Mouse (Mus musculus) frontal cortex, adult 2 months (tissue): ENCODE measurements around the gene Tacr2. TPM values are rescaled to one million over a fixed set of nuclear protein-coding genes. Genes with fewer than 3 reads are reported as not detected.

Experiments
- DNase-seq, 2 experiments: peaks; one replicate each; pipeline ENCODE4 v3.0.0; 2022; ENCODE audit warnings: low spot score in 1 of 2; ENCODE audit errors: extremely low spot score in 1 of 2
- polyA plus RNA-seq: library from polyadenylated mRNA; depleted of rRNA; stranded (reverse); fragments of >200 nt; gene quantifications from 2 replicates; pipeline ENCODE4 v1.2.3, GENCODE M21; 2012

Gene Tacr2
- polyA plus RNA-seq, 1 experiment = 0.18 TPM

DNA sequence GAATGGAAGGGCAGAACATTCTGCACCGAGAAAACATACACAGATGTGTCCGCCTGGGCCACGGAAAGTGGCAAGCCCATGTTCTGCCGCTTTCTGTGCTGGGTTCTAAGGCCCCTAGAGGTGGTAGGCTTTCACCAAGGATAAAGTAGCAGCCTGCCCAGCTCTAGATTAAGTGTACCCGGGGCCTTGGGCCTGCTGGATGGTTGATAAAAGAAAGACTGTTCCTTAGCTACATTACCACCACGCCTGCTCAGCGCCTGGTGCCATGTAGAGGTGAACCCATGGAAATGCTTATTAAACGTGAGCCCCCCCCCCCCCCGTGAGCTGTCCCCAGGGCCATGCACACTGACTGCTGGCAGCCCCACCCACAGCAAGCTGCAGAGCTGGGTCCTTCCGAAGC, 15.0 kb upstream of the Tacr2 start:
- DNase-seq = no peak

DNA sequence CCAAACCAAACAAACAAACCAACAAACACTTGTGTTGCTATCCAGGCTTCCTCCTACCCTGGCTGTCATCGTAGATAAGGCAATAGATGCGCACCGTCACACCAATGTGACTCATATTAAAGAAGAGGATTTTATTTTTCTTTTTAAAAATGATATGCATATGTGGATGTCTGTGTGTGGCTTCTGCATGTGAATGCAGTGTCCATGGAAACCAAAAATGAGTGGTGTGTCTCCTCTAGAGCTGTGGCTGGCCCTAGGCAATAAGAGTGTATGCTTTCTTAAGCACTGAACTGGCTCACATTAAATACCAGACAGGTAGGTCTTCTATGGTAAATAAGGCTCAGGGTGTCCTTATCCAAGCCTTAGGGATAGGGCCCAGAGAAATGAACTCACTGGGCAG, 13.6 kb upstream of the Tacr2 start:
- no peak for DNase-seq

DNA sequence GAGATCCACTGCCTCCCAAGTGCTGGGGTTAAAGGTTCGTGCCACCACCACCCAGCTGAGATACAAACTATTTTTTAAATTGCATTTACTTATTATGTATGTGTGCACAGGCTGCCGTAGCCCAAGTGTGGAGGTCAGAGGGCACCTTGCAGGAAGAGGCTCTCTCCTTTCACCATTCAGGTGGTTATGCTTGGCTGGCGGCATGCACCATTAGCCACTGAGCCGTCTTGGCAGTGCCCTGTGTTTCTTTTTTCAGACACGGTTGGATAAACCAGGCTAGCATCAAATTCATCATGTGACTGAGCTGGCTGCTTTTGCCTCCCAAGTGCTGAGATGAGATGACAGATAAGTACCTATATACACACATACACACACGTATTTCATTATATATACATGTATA, 13.0 kb upstream of the Tacr2 start:
- no peak for DNase-seq

GRCm38 (mm10) chr10:62242358-62242757, 9.9 kb upstream of the Tacr2 start:
- no peak for DNase-seq

DNA sequence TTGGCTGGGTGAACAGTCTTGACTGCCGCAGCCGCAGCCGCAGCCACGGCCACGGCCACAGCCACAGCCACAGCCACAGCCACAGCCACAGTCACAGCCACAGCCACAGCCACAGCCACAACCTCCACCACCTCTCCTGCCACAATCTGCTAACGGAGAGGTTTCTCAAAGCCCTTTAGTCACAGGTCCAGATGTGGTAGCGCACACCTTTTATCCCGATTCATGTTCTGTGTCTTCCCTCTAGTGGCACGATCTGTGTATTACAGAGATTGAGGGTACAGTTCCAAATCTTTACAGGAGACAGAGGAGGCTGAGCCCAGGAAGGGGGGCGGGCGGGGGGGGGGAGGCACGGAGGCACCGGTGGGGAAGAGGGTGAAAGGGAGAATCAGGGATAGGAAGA, 9.3 kb upstream of the Tacr2 start:
- DNase-seq = peak; percentile 33 to 83

- DNase-seq = no peak
Measured at GRCm38 (mm10) chr10:62244067-62244466, 8.2 kb upstream of the Tacr2 start.

- no peak for DNase-seq
Measured at GRCm38 (mm10) chr10:62247156-62247555, 5.1 kb upstream of the Tacr2 start.

DNA sequence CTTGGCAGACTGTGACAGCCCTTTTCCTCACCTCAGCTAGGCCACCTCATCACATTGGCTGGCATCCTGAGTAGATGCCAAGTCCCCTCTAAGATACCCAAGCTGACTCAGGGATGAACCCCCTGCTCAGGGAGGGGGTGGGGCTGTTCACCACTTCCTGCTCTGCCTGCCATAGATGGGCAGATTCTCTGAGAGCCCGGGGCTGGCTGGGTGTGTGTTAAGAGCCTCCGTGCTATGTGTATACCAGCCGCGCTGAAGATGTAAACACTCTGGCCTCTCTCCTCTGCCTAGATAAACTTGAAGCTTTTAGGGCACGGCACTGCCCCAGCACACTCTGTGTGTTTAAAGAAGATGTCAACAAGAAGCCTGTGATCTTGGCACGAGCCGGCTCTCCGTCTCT, 4.4 kb upstream of the Tacr2 start:
- DNase-seq = no peak

DNA sequence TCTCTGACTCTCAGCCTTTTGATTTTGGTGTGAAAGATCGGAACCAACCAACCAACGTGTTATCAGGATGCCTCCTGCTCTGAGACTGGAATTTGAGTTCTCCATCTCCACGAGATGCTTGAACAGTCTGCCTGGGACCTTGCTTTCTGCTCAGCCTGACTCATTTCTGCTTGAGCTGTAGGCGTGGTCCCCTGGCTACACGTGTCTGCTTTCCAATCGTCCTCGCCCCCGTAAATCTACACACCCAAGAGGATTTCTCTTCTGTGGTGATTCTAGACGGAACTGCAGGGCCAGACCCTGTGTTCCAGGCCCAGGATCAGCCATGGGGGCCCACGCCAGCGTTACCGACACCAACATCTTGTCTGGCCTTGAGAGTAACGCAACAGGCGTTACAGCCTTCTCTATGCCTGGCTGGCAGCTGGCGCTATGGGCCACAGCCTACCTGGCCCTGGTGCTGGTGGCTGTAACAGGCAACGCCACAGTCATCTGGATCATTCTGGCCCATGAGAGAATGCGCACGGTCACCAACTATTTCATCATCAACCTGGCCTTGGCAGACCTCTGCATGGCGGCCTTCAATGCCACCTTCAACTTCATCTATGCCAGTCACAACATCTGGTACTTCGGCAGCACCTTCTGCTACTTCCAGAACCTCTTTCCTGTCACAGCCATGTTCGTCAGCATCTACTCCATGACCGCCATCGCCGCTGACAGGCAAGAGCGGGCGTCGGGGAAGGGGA, 428 bp downstream of the Tacr2 start:
- DNase-seq = no peak

DNA sequence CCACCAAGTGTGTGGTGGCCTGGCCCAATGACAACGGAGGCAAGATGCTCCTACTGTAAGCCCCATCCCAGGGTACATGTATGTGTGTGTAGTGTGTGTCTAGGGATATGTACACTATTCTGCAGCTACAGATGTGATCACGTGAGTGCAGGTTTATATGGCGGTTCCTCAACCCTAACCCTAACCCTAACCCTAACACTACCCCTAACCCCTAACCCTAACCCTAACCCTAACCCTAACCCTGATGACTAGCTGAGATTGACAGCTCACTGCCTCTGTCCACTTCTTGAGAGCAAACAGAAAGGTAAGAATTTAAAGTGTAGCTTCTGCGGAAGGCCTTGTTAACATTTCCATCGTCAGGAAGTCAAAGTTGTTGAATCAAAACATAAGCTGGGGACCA, 6.1 kb downstream of the Tacr2 start:
- DNase-seq = no peak

GRCm38 (mm10) chr10:62261115-62261886, 9.1 kb downstream of the Tacr2 start:
- peak; percentile 28 to 69 for DNase-seq

DNA sequence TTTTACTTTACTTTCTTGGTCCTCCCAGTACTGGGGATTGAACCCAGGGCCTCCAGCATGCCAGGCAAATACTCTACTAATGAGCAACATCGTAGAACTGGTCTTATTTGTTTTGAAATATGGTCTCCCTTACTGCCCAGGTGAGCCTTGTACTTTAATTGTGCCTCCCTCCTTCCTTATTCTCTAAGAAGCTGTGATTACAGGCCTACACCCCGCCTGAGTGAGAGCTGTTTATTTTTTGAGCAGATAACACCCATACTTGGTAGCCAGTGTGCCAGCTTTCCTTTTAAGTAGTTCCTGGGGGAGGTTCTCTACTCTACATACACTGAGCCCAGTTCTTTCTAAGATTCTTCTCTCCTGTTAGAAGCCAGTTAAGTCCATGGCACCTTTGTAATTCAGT, 12.1 kb downstream of the Tacr2 start:
- no peak for DNase-seq

DNA sequence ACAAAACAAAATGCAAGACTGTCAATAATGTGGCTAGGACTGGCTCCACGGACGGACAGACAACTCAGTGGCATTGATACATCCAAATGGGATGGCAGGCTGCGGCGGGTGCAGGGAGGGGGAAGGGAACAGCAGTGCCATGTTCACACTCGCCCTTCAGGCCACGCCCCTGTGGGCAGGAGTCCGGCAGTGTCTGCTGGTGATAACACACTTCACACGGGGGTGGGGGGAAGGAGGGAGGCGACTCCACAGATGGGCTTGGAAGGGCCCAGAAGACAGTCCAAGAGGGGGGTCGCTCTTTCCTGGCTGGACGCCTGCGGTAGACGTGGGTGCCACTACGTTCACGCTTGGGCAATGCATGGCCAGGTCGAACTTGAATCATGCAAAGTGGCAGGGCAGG, 17.0 kb downstream of the Tacr2 start:
- no peak for DNase-seq

- peak; percentile 59 to 93 for DNase-seq
Measured at GRCm38 (mm10) chr10:62275235-62275634, 23.0 kb downstream of the Tacr2 start.

DNA sequence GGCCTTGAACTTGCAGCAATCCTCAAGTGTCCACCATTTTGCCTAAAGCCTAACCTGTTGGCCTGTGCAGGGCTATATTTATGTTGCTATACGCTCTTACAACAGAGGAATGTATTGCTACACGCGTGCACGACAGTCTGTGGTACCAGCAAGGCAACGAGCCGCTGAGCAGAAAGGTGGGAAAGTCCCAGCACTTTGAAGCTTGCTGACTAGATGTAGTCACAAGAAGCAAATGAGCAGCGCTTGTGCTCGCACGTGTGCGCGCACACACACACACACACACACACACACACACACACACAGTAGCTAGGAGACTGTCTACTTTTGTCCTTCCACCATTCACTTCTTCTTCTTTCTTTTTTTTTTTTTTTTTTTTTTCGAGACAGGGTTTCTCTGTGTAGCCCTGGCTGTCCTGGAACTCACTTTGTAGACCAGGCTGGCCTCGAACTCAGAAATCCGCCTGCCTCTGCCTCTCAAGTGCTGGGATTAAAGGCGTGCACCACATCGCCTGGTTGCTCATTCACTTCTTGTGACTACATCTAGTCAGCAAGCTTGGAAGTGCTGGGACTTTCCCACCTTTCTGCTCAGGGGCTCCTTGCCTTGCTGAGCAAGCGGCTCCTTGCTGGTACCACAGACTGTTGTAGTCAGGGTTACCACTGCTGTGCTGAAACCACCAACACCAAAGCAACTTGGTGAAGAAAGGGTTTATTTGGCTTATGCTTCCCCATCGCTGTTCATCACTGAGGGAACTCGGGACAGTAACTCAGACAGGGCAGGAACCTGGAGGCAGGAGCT, 25.5 kb downstream of the Tacr2 start:
- no peak for DNase-seq

GRCm38 (mm10) chr10:62279066-62279465, 26.8 kb downstream of the Tacr2 start:
- DNase-seq = no peak

- no peak for DNase-seq
Measured at GRCm38 (mm10) chr10:62279671-62280070, 27.4 kb downstream of the Tacr2 start.

GRCm38 (mm10) chr10:62282782-62283181, 30.5 kb downstream of the Tacr2 start:
- DNase-seq = peak; percentile 24 to 64

DNA sequence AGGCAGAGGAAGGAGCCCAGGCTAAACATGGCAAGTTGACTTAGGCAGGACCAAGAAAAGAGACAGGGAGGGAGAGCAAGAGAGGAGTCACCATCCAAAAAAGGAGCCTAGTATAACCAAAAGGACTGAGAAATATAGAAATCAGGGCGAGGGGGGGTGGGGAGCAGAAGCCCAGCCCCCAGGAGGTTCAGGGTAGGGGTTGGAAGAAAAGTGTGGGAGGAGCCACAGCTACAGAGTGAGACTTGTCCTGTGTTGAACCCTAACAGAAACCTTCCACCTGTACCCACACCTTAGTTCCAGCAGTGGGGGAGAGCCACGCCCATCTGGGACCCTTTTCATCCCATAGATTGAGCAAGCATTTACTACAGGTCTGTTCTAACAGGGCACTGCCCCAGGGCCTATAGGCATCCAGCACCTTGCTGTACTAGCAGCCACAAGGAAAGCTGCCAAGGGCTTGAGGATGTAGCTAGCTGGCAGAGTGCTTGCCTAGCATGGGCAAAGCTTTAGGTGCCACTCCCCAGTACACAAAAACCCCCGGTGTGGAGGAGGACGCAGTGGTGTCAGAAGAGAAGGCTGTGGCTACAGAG, 31.1 kb downstream of the Tacr2 start:
- DNase-seq = no peak

DNA sequence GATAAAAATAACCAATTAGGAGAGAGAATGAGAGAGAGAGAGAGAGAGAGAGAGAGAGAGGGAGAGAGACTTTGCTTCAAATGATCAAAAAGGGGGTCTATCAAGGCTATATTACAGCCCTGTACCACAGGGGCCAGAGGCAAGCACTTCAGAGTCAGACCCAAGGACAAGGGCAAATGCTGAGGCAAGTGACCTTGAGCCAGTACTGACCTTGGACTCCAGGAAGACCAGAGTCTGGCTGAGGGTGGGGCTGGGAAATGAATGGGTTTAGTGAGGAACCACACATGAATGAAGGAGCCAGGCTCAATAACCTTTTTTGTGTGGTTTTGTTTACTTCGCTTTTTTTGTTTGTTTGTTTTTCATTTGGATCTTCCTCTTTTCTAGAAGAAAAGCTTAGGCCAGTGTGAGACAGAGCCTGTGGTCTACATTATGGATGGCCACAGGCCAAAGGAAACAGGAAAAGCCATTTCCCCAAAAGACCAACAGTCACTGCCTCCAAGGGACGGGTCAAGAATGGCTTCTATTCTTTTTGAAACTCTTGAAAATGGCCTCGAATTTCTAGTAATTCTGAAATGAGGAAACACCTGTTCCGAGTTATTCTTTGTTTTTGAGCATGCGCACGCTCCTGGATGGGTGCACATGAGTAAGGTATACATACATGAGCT, 35.4 kb downstream of the Tacr2 start:
- DNase-seq = no peak
